Mouse (Mus musculus) layer of hippocampus, adult 8-10 months (tissue): ENCODE results near the gene Zfp513. TPM values are rescaled to one million over a fixed set of nuclear protein-coding genes. Genes with fewer than 3 reads are reported as not detected.
A peak's percentile ranks its signal among the peaks of the same experiment; 100 is the strongest.

Source experiments
- DNase-seq, 2 experiments: peaks; one replicate each; pipeline ENCODE4 v3.0.0; 2022; ENCODE audit warnings: low spot score in 2 of 2
- total RNA-seq, 4 experiments: library from RNA; stranded (reverse); gene quantifications; 2 replicates each; pipeline ENCODE4 v1.2.4; 2022

The Zfp513 gene
- total RNA-seq, 4 experiments from 2014 or later, result 26.0 to 31.9 (median 30.4) TPM

DNA sequence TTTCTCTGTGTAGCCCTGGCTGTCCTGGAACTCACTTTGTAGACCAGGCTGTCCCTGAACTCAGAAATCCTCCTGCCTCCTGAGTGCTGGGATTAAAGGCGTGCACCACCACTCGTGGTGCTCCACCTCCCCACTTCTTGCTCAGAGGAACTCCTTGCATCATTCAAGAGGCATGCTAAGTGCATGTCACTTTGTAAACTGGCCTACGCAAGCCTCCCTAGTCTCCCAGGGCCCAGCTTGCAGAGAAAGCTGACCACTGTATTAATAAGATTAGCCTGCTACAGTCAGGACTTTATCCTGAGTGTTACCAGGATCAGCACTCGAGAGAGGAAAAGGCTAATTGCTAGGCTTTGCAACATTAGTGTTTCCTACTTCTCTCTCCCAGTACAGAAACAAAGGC, 33.5 kb downstream of the Zfp513 start:
- DNase-seq, result no peak

- no peak for DNase-seq
These were observed 37.2 kb downstream of the Zfp513 start for GRCm38 (mm10) chr5:31164878-31165277.

DNA sequence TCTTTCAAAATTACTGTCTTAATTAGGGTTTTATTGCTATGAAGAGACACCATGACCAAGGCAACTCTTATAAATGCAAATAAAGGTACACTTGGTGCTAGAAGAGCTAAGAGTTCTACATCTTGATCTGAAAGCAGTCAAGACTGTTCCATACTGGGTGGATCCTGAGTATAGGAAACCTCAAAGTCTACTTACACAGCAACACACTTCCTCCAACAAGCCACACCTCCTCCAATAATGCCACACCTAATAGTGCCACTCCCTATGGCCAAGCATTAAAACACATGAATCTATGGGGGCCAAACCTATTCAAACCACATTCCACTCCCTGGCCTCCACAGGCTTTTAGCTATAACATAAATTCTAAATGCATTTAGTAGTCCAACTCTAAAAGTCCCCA, 39.6 kb downstream of the Zfp513 start:
- DNase-seq, result no peak

- peak; percentile 80 to 84 for DNase-seq
These were observed 48.0 kb downstream of the Zfp513 start, which contains the start of gene Mpv17 for GRCm38 (mm10) chr5:31154152-31154553. Mpv17 (minus strand) TSS chr5:31154251.

DNA sequence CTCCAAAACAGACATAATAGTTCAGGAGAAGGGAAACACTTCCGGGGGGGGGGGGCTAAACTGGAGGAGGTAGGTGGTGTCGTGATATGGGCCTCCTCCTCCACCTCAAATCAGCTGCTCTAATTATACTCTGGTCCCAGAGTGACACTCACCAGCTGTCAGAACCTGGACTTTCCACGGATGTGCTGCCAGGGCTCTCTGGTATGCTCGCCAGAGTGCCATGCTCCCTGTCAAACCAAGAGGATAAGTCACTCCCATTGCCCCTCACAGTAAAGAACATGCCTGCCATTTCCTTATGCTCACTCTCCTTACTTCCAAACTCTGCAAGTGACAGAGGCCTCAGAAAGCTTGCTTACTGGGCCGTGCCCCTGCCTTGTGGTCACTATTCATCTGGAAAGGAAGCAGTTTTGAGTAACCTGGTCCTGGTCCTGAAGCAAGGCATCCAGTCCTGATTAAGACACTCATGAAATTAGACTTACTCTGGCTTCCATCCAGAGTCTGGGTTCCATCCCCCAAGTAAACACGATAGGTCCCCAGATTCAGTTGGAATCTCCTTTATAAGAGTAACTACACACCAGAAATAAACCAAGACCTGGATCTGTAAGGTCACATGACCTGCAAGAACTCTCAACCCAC, 48.5 kb downstream of the Zfp513 start:
- no peak for DNase-seq

DNA sequence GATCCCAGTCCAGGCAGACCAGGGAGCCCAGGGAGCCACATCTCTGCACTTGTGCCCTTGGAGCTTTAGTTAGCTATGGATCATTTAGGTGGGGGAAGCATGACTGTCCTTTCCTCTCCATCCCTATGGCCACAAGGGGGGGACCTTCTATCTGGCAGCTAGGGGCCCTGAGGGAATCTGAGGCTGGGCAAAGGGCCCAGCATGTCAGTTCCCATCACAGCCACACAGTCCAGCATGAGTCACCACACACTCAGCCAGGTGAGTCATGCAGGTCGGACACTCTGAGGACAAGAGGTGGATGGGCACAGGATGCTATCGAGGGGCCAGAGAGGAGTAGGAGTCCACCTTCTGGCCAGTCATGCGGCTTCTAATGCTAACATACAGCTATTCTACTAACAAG, 50.4 kb downstream of the Zfp513 start:
- DNase-seq, result no peak

DNA sequence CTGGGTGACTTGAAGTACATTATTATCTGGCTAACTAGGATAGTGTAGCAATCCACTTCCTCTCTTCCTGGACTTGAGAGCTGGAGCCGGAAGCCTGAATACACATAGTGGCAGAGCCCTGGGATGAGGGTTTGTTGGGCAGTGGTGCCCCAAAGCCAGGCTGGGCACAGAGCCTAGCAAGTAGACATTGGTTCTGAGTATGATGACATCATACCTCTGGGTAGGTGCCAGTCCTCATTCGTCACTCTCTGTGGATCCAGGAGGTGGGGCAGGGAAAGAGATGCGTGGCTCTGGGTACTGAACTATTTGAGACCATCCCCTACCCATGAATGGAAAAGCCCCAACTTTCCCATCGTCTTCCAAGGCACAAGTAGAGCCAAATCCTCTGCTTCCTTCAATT, 52.3 kb downstream of the Zfp513 start:
- no peak for DNase-seq

Other genes starting within 250 kb of the Zfp513 start
- gene Preb, start 241.9 kb downstream of the Zfp513 start, total RNA-seq, result 100 to 1,000 TPM; 118 to 148 (median 139) TPM
- under 1 TPM; 0.14 to 0.28 (median 0.22) TPM for gene Tcf23, start 233.6 kb downstream of the Zfp513 start, total RNA-seq
- 10 to 100 TPM; 69.8 to 92.2 (median 78.6) TPM for gene Atraid, start 154.0 kb downstream of the Zfp513 start, total RNA-seq
- gene Slc5a6, start 153.4 kb downstream of the Zfp513 start, total RNA-seq, result 10 to 100 TPM; 15.8 to 21.3 (median 18.6) TPM
- gene Cad, start 147.5 kb downstream of the Zfp513 start, total RNA-seq, result 10 to 100 TPM; 18.2 to 20.4 (median 19.2) TPM
- gene Dnajc5g, start 96.0 kb downstream of the Zfp513 start, total RNA-seq, result not detected
- gene Slc30a3, start 94.1 kb downstream of the Zfp513 start, total RNA-seq, result 10 to 100 TPM; 65.2 to 81.6 (median 76.8) TPM
- gene Trim54, start 85.6 kb downstream of the Zfp513 start, total RNA-seq, result not detected
- not detected for gene Ucn, start 63.5 kb downstream of the Zfp513 start, total RNA-seq
- 10 to 100 TPM; 53.4 to 61.1 (median 59.8) TPM for gene Mpv17, start 48.1 kb downstream of the Zfp513 start, total RNA-seq
- 1 to 10 TPM; 1.3 to 4.9 (median 3.1) TPM for gene Gm29609, start 22.4 kb downstream of the Zfp513 start, total RNA-seq
- 10 to 100 TPM; 63.0 to 87.0 (median 67.8) TPM for gene Gtf3c2, start 22.2 kb downstream of the Zfp513 start, total RNA-seq
- gene Snx17, start 9.1 kb downstream of the Zfp513 start, total RNA-seq, result 10 to 100 TPM; 72.0 to 88.3 (median 81.7) TPM
- 10 to 100 TPM; 34.9 to 45.0 (median 41.7) TPM for gene Eif2b4, start 8.9 kb downstream of the Zfp513 start, total RNA-seq
- 10 to 100 TPM; 69.8 to 79.5 (median 73.1) TPM for gene Ppm1g, start 18.4 kb upstream of the Zfp513 start, total RNA-seq
- 10 to 100 TPM; 88.0 to 94.1 (median 90.9) TPM for gene Nrbp1, start 38.6 kb upstream of the Zfp513 start, total RNA-seq
- under 1 TPM in 1 of 4 experiments, not detected in 3; 0.85 TPM for gene Gm9970, start 38.9 kb upstream of the Zfp513 start, total RNA-seq
- gene Krtcap3, start 49.4 kb upstream of the Zfp513 start, total RNA-seq, result 1 to 10 TPM; 2.3 to 3.6 (median 2.9) TPM
- 100 to 1,000 TPM in 1 of 4 experiments, 10 to 100 TPM in 3; 74.6 to 128 (median 85.9) TPM for gene Ift172, start 88.8 kb upstream of the Zfp513 start, total RNA-seq
- 100 to 1,000 TPM; 172 to 178 (median 176) TPM for gene Fndc4, start 93.8 kb upstream of the Zfp513 start, total RNA-seq
- gene Gckr, start 95.1 kb upstream of the Zfp513 start, total RNA-seq, result under 1 TPM in 1 of 4 experiments, not detected in 3; 0.20 TPM